Mouse (Mus musculus) frontal cortex, postnatal 14 days (tissue): ENCODE results near the gene Lrp11.
"Not testable (repeated sequence)": the region's sequence is repeated elsewhere in the genome, so short reads cannot be mapped to it uniquely, and the experiment has no call there.

Source experiments
- DNase-seq, 2 experiments: peaks; one replicate each; pipeline ENCODE4 v3.0.0; 2022; ENCODE audit warnings: low spot score in 2 of 2

Gene Lrp11

DNA sequence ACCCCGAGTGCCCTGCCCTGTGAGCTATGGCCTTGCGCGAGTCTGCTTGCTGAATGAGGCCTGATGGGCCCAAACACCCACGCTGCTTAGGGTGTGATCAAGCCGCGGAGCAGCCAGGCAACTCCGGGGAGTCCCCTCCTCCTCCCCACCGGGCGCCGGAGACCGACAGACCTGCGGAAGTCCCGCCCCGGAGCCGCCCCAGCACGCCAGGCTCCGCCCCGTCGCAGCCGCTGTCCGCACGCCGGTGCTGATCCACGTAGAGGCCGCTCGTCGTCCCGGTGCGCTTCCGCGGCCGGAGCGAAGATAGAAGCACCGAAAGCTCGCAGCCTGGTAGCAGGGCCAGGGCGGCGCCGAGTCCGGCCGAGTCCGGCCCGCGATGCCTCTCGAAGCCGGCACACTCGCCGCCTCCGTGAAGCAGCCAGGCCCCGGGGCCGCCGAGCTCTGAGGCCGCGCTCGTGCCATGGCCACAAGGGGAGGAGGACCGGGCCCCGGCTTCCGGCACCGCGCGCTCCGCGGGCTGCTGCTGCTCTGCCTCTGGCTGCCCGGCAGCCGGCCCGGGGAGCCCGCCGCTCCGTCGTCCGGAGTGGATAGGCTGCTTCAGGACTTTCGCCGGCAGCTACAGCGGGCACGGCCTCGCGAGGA is at the start of gene Lrp11:
Gene Lrp11, plus strand, starts transcription at position 209 of the 642 bp plus-strand sequence.
- DNase-seq = peak; percentile 68 to 78

DNA sequence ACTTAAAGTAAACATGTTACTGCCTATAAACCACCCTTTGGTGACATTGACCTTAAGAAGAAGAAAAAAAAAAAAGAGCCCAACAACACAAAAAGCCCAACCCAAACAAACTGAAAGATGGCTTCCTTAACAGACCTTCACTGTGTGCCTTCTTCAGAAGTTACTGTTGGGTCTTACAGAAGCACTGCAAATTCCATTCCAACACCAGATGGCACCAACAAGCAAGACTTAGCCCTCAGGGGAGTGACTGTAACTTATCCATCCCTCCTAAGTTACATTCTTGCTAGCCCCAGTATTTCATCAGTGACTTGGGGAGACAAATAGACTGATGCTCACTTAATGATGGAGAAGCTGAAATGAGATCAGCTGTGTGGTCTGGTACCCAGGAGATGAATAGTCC is 11.6 kb upstream of the Lrp11 start:
- DNase-seq = no peak

DNA sequence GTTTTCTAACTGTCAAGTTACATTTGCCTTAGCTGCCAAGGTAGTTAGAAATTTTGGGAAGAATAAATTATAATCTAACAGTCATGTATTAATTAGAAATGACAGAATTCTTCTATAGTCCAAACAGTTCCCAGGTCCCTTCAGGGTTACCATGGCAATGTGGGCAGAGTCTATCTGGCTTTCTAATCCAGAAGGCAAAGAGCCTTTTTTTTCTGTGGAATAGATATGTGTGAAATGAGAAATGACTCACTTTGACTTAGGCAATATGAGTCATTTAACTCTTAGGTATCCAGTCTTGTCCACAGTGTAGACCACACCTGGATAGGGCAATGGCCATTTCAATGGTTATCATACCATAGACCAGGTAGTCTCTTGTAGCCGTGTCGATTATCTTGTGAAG is 8.2 kb upstream of the Lrp11 start:
- no peak for DNase-seq

DNA sequence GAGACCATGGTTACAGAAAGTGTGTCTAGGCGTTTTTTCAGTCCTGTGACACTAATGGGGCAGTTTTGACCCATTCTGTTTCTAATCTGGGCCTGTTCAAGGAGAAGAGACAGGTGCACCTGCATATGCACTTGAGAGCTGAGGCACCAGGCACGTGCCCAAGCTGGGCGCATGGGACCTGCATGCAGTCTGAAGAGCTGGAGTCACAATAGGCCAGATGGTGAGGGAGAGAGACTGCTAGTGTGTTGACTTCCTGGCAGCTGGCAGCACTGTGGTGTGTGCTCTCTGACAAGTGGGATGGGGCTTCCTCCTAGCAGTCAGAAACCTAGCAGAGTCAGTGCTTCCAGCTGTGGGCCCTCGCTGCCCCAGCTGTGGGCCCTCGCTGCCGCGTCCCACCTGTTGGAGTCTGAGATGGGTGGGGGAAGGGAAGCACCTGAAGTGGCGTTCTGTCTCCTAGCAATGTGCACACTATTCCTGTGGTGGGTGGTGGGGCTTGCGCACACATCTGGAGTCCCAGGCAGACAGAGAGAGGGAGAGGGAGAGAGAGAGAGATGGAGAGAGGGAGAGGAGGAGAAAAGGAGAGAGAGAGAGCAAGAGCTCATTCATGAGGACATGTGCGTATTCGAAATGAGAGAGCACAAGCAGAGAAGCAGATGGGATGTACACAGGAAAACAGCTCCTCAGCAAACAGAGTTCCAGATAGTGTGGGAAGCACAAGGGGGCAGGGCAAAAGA is 7.3 kb upstream of the Lrp11 start:
- DNase-seq = no peak

DNA sequence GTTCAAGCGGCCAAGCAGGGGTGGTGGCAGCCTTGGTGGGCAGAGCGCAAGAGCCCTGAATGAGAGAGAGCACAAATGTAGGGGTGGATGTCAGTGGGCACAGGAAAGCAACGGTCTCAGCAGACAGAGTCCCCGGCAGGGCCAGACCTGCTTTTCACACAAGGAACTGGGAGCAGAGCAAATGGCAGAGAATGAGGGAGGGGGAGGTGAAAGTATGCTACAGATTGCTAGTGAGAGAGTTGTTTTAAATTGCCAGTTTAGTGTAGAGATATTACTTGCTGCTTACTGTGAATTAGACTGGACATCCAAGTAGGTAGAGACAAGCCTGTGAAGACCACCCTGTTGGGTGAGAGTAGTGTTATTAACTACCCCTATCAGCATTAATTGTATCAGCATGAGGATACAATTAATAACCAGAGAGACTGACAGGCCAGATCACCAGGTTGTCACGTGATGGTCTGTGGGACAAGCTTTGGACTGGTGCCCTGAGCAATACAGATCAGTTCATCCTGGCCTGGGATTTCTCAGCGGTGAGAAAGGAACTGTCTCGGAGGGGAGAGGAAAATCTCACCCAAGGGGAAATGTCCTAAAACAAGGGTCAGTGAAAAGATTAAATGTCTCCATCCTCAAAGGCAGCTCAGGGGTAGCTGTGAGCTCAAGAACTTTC is 6.6 kb upstream of the Lrp11 start:
- DNase-seq = no peak

DNA sequence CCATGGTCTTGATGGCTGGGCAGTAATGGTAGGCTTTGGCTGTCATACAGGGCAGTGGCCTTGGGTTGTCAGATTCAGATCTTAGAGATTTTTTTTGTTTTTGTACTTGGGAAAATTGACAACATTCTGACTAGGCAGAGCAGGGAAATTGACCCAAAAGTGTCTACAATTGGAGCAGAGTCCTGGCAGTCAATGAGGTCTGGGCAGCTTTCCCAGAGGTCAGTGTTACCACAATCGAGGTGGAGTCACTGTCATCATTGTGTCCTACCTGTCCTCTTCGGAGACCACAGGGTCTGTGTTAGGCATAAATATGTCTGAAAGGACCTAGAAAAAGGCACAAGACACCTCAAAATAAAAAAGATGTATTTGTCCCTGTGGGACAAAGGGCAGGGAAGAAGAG is 2.8 kb upstream of the Lrp11 start:
- no peak for DNase-seq

DNA sequence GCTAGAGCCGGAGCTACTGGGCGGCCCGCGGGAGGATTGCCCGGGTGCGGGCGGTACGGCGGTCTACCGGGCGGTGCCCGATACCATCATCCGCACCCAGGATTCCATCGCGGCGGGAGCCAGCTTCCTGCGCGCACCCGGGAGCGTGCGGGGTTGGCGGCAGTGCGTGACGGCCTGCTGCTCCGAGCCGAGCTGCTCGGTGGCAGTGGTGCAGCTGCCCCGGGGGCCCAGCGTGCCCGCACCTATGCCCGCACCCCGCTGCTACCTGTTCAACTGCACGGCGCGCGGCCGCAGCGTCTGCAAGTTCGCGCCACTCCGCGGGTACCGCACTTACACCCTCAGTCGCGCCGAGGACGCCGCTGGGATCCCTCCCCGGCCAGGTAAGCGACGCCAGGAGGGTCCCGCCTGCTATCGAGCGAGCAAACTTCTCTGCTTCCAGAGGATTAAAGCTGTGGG is 662 bp downstream of the Lrp11 start:
- DNase-seq = no peak

DNA sequence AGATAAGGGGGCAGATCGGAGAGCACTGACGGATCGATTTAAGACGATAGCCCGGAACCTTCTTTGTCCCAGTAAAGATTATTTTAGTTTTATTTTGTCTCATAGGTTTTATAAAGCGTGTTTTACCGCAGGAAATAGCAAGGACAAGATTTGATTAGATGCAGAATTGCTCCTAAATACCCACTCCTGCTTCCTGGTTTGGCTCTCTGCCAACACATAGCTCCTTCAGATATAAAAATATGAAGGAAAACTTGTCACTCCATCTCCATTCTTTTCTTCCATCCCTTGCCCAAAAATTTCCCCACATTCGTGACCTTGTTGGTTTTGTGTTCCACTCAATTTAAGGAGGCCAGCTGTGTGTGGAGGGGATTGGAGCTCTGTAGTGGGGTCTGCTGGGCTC is 1.2 kb downstream of the Lrp11 start:
- DNase-seq = no peak

DNA sequence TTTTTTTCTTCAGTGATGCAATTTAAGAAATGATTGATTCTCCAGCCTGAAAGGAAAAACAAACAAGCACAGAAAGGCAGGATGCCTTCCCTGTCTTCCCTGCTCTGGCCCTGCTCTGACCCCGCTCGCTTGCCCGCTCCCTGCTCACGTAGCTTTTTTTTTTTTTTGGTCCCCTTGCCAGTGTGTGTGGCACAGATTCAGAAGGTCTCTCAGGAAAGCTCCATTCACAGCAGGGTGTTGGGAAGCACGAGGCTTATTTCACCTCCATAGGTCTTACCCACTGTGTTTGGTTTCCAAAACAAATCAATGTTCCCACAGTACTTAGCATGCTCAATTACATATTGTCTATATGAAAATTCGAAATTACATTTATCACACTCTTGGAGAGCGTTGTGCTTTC is 5.2 kb downstream of the Lrp11 start:
- DNase-seq = no peak

DNA sequence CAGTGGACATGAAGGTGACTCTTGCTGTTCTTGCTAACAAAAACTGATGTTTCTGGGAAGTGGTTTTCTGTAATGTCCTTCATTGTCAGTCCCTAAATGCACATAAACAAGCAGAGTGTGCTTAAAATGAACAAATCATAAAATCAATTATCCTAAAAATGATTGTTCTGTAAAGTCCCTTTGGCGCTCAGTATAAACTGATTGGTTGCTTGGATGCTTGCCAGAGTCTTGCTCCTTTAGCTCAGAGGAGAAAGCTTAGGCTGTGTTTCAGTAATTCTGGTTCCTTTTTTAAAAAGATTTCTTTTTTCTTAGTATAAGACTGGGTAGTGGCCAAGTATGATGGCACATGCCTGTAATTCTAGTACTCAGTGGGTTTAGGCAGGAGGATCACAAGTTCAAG is 6.7 kb downstream of the Lrp11 start:
- DNase-seq = no peak

DNA sequence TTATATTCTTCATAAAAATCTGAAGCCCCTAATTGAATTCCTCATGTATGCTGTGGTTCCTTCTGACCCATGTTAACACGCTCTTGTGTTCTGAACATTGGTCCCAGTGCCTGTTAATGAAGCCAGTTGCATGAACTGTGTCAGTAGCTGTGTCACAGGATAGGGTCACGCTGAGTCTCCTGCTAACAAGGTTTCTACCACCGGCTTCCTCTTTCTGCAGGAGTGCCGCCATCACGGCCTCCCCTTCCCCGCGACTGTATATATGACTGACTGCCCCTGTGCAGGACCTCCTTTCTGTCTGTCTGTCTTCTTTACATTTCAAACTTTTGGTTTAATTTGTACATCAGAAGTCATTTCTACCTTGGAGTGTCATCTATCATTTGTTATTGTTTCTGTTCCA is 8.6 kb downstream of the Lrp11 start:
- no peak for DNase-seq

DNA sequence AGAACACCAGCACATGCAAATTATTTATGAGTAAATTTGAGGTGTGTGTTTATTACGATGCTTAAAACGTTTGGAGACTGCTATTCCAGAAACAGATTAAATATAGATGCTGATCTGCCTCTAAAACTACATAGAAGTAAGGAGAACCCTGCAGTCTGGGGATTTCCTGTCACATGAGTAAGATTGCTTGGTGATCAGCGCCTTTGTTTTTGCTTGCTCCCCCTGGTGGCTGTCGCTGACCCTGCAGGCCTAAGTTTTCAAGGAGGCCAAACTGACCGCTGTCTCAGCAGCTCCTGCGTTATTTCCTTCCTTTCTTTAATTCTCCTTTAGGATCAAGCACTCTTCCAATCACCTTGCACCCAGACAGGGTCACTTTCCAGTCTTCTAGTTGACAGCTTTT is 11.0 kb downstream of the Lrp11 start:
- DNase-seq = peak; percentile 28 to 69

DNA sequence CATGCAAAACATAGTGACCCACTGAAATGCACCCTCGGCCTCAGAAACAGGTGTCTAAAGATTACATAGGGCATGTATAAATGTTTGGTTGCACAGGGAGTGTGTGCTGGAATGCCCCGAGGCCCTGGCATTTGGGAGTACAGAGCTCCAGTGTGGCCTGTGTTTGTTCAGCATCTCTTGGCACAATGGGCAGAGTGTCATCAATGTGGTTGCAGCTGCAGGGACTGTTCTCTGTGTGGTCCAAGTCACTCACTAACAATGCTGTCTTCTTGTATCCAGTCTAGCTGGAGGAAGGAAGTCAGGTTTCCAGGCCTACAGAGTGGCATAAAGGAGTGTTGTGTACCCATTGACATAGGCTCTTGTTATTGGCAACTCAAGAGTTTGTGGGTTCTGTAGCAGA is 15.6 kb downstream of the Lrp11 start:
- peak in 1 of 2 experiments; percentile 16 for DNase-seq

DNA sequence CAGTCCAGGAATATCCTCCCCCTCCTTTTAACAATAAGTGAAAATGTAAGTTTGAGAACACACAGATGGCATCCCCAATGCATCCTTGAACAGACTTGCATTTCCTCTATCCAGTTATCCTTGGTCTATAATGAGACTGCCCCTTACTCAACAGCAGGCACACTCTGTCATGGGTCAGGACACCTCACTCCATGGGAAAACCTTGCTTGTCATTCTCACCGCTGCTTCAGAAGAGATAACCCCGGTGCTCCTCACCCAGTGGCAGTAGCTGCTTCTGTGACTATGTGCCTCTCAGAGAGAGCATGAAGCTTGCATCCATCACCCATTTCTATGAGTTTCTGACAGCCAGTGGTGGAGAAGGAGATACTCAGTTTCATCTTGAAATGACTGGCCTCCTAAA is 16.8 kb downstream of the Lrp11 start:
- DNase-seq = no peak

DNA sequence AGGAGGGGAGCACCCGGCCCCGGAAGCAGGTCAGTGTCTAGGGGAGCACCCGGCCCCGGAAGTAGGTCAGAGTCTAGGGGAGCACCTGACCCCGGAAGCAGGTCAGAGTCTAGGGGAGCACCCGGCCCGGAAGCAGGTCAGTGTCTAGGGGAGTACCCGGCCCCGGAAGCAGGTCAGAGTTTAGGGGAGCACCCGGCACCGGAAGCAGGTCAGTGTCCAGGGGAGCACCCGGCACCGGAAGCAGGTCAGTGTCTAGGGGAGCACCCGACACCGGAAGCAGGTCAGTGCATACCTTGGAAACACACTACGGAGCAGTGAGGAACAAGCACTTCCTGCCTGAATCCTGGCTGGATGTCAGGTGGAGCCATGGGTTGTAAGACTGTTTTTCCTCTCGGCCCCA is 19.0 kb downstream of the Lrp11 start:
- no peak for DNase-seq

DNA sequence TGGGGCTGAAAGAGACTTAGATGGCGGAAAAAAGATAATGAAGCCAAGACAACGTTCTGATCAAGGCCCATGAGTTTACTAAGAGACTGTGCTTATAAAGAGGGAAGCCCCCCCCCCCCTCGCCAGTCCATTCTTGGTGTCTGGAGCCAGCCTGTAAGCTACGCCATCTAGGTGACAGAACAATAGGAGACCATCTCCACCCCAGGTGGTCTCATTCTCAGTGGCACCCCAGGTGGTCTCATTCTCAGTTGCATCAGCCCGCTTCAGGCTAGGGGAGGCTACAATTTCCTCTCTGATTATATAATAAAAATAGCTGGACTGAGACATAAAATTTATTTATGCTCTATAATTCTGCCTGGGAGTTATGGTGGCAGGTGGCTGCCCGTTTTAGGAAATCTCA is 22.0 kb downstream of the Lrp11 start:
- no peak for DNase-seq

DNA sequence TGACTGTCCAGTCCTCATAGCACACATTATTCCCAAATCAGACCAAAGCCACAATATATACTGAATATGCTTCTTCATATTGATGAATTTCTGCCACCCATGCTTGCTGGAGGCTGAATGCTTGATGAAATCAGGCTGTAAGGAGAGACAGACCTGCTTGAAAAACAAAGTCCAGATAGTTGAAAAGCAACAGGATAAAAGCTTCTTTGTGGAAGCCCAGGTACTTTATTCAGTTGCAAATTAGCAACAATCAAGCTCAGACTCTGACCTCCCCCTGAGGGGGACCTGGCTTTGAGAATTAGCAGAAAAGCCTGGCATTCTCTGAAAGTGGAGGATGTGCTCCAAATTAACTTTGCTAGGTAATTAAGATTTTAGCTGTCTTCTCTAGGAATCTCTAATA is 22.6 kb downstream of the Lrp11 start:
- not testable (repeated sequence) for DNase-seq

DNA sequence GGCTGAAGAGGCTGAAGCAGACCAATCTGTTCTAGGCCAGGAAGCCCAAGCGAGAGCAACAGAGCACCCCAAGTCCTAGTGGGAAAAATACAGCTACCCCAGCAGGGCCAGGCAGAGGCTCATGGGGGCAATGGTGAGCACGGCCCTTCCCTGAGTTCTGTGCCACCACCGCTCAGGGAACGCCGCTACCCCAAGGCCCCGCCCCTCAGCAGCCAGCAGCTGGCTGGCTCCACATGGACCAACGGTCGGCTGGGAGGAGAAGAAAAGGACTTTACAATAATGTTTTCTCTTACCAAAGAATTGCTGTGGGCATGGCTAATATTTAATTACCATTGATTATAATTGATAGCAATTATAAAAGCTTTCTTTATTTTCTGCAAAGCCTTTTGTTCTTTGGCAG is 25.2 kb downstream of the Lrp11 start:
- DNase-seq = no peak

DNA sequence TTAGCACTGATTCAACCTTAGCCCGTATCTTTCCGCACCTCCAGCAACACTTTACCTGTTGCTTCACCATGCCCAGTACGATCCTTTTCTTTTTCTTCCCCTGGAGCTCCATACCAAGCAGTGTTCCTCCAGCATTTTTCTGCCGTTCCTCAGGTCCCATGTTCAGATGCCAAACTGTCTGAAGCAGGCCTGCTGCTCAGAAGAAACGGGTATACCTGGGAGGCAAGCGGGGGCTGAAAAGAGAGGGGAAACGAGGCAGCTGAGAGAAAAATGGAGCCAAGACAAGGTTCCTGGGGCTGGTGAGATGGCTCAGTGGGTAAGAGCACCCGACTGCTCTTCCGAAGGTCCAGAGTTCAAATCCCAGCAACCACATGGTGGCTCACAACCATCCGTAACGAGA is 27.5 kb downstream of the Lrp11 start:
- DNase-seq = not testable (repeated sequence)

DNA sequence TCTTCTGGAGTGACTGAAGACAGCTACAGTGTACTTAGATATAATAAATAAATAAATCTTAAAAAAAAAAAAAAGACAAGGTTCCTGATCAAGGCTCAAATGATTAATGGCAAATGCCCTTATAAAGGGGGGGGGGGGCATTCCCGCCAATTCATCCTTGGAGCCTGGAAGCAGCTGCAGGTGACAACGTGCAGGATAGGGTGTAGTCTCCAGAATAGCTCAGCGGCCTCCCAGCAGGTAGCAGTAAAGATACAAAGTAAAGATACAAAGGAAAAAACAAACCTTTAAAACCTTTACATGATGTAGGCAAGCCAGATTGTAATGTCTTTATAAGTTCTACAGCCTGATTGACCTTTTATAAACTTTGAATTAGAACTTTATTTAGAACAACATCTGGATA is 28.0 kb downstream of the Lrp11 start:
- DNase-seq = not testable (repeated sequence)

DNA sequence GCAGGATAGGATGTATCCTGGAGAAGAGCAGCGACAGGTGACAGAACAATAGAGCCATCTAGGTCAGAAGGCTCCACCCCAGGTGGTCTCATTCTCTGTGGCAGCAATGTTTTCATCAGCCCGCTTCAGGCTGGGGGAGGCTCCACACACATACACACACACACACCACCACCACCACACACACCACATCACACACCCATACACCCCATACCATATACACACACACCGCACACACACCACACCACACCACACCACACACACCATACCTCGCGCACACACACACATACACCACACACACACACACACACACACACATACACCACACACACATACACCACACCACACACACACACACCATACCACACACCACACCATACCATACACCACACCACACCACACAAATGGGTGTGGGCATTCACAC is 30.2 kb downstream of the Lrp11 start:
- no peak for DNase-seq

DNA sequence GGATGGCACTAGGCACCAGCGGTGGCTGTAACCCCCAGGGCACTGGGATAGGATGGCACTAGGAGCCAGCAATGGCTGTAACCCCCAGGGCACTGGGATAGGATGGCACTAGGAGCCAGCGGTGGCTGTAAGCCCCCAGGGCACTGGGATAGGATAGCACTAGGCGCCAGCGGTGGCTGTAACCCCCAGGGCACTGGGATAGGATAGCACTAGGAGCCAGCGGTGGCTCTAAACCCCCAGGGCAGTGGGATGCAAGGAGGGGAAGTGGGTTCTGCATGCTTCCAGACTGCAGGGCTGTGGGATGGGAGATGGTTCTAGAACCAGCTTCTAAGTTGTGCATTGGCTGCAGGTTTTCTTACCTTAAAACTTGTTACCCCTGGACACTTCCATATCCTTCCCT is 31.1 kb downstream of the Lrp11 start:
- DNase-seq = no peak

DNA sequence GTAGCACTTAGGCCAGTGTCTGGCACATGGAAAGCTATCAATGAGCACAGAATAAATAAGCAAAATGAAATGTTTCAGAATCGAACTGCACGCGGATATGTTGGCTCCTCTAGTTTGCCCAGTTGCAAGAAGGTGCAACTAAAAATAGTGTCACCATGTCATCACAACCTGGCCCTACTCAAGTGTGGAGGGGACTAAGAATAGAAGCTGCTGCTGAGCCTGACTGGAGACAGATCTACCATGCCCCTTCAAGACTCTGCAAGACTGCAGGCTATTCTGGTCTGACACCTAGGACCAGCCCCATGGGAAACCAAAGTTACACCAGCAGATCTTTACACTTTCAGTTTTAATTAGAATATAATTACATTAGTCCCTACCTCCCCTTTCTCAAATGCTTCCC is 32.8 kb downstream of the Lrp11 start:
- no peak for DNase-seq
